Mouse (Mus musculus): ENCODE measurements around the gene Rapgef5.
"Not testable (repeated sequence)": the region's sequence is repeated elsewhere in the genome, so short reads cannot be mapped to it uniquely, and the experiment has no call there.

Gene Rapgef5

DNA sequence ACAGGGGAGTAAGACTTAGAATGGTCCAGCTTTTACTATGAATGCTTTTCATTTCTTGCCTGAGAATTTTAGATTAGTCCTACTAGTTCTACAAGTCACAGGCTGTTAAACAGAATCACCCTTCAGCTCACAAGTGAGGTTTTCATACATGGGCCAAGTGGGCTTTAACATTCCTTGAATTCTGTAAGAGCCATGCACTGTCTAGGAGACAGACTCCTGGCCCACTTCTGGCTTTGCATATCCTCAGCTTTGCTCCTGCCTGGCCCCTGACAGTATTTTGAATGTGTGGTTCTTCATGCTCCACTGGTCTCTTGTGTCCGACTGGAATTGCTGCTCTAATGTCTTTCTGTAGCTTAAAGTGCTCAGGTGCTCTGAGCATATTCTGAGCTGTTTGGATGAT is 267.1 kb downstream of the Rapgef5 start:
- DNase-seq: no peak

DNA sequence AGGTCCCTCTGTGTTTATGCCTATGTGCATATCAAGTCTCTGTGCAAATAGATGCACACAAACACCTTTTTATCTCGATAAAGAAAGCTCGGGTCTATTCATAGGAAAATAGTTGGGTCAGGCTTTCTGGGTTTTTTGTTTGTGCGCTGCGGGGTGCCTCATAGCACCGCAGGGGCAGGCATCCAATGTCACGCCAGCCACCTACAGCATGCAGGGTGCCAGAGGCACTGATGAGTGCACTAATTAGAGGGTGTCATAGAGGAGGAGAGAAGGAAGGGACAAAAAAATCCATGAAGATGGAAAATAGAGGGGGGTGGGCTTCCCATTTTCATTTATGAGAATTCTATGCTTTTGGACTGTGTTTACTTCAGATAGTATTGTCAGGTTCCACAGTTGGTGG is 270.3 kb downstream of the Rapgef5 start:
- DNase-seq: no peak

GRCm38 (mm10) chr12:117788513-117789011 is 272.3 kb downstream of the Rapgef5 start:
- DNase-seq: no peak

DNA sequence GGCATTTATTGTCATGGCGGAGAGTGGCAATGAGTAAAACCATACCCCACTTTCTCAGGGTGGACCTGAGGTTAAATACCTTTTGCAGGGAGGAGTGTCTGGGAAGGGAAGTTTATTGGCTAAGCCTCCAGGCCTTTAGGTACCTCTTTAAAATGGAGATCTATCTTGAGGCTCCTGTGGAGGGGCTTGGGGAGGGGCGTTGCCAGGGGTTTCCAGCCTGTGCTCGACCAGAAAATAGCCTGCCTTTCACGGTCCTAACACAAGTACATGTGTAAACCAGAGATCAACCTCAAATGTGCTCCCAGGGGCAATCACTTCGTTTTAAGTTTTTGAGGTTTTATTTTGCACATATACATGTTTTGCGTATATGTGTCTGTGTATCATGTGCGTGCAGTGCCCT is 272.7 kb downstream of the Rapgef5 start:
- no peak for DNase-seq

DNA sequence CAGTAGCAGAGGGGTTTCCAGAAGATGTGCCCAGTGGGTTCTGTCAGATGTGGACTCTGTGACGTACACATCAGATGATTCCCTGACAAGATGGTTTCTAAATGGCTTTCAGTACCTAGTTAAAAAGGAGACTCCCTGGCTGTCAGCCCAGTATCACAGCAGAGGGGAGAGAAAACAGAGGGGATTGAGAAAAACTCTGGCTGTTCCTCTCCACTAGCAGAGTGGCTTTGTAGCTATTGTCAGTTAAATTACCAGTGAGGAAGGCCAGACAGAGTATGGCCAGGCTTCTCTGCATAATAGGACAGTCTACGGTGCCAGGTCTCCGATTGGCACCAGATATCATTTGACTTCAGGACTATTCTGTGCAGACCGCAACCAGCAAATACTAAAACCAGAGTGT is 279.0 kb downstream of the Rapgef5 start:
- DNase-seq: no peak

GRCm38 (mm10) chr12:117803989-117804388 is 287.7 kb downstream of the Rapgef5 start, which contains the start of gene Cdca7l:
Gene Cdca7l, plus strand, starts transcription at chr12:117804289.
- DNase-seq: not testable (repeated sequence)

DNA sequence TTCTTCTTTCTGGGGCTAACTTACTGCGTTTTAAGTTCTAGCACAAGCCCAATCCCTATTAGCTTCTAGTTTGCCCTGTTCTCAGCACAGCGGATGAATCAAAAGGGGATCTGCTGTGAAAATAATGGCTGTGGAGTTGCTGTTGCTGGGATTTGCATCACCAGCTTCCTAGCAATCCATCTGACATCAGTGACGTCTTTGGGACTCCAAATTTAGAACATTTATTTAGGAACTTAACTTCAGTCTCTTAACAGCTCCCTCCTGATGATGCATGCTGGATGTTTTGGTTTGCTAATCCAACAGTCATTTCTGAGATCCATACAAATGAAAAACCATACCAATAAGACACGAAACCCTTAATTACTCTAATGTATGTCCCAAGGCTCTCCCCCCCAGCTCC is 289.3 kb downstream of the Rapgef5 start:
- DNase-seq: no peak

DNA sequence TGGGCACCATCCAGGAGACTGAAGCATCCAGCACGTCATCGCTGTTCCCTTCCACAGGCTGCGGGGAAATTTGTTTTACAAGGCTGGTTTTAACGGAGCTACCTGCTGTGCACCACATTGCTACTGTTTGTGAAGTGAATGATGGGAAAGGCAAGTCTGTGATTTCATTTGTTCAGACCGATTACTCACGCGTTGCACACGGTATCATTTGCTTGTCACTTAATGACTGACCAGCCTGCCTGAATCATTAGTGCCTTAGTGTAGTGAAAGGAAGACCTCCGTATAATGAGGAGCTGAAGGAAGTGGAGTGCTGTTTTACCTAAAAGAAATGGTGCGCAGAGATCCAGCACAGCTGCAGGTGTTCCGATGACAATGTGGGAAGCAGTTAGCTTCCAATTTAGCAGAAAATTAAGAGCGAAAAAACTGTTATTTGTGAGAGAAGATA is 289.8 kb downstream of the Rapgef5 start:
- DNase-seq: no peak

- DNase-seq: no peak
Observed at GRCm38 (mm10) chr12:117806470-117806869, 290.2 kb downstream of the Rapgef5 start.

DNA sequence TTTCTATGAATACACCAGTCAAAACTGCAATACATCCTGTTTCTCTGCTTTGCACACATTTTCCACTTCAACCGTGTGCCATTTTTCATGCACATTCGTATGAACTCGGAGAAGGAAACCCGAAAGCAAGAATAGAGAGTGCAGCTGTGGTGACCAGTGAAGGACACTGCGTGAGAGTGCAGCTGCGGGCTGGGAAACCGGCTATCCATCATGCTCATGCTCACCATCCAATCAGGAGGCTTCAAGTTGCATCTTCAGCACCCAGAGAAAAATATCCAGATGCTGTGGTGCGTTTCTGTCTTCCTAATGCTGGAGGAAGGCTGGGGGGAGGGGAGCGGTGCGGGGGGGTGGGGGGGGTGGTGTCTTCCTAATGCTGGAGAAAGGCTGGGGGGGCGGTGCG is 291.4 kb downstream of the Rapgef5 start:
- no peak for DNase-seq

DNA sequence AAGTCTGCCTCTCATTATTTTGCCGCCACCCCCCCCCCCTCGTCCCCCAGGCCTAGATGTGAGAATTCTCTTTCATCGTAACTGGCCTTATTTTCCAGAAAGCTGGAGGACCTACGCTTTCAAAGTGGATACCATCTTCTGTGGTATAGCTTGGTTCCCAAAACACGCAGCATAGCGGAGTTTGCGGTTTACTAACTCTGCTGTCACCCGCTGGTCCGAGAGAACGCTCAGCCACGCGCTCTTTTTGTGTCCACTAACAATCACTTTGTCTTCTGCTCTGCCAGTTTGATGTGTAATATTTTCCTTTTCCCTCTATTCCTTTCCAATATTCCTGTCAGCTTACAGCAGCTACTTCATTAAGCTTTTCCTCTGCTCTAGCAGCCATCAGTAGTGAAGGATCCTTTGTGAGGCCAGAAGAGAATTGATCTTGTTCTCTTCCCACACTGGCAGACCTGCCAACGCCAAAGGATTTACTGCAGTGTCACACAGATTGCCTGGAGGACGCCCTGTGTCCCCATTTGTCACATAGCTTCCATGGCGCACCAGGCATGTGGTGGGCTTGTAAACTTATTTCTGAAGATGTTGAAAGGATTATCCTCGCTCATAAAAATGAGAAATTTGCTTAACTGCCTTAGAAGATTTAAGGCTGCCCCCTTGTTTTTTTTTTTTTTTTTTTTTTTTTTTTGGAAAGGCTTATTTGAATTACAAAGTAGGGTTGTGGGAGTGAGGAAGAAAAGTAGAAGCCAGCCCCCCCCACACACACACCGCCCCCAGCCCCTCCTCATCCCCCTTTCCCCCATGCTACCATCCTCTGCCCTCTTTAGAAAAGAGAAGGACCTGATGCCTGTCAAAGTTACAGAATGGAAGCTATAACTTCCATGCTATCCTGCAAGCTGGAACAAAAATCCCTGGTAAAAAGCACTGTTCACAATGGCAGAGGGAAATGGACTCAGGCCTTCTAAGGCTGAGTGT is 292.4 kb downstream of the Rapgef5 start:
- no peak for DNase-seq

Measured in right cerebral cortex, postnatal 4 days (tissue).